Mouse (Mus musculus) spleen, postnatal 4 days (tissue): ENCODE data around the gene Pdlim7.

Experiments
- DNase-seq, 2 experiments: peaks; one replicate each; pipeline ENCODE4 v3.0.0; 2022; ENCODE audit warnings: low spot score in 2 of 2

Pdlim7 gene

GRCm38 (mm10) chr13:55513111-55513748, at the start of gene Pdlim7:
Gene Pdlim7 (minus strand): TSS chr13:55513676.
- peak; percentile 88 to 94 for DNase-seq

GRCm38 (mm10) chr13:55557499-55557898, 44.0 kb upstream of the Pdlim7 start:
- DNase-seq = no peak

- no peak for DNase-seq
Measured at GRCm38 (mm10) chr13:55555921-55556320, 42.4 kb upstream of the Pdlim7 start.

- DNase-seq = no peak
Measured at GRCm38 (mm10) chr13:55549061-55549460, 35.6 kb upstream of the Pdlim7 start.

GRCm38 (mm10) chr13:55548426-55548825, 35.0 kb upstream of the Pdlim7 start:
- no peak for DNase-seq

- DNase-seq = no peak
Measured at GRCm38 (mm10) chr13:55547916-55548315, 34.4 kb upstream of the Pdlim7 start.

- DNase-seq = peak in 1 of 2 experiments; percentile 67
Measured at GRCm38 (mm10) chr13:55544792-55545191, 31.3 kb upstream of the Pdlim7 start.

GRCm38 (mm10) chr13:55543447-55543846, 30.0 kb upstream of the Pdlim7 start:
- no peak for DNase-seq

GRCm38 (mm10) chr13:55542891-55543290, 29.4 kb upstream of the Pdlim7 start:
- DNase-seq = no peak

- no peak for DNase-seq
Measured at GRCm38 (mm10) chr13:55540933-55541332, 27.5 kb upstream of the Pdlim7 start.

- DNase-seq = peak; percentile 98
Measured at GRCm38 (mm10) chr13:55536194-55537175, 23.0 kb upstream of the Pdlim7 start, which contains the start of gene Ddx41. Gene Ddx41 (minus strand): TSS chr13:55536658.

- peak in 1 of 2 experiments; percentile 67 for DNase-seq
Measured at GRCm38 (mm10) chr13:55535796-55536193, 22.3 kb upstream of the Pdlim7 start.

- no peak for DNase-seq
Measured at GRCm38 (mm10) chr13:55535191-55535590, 21.7 kb upstream of the Pdlim7 start.

- DNase-seq = peak; percentile 70 to 79
Measured at GRCm38 (mm10) chr13:55529198-55529915, 15.9 kb upstream of the Pdlim7 start, which contains the start of gene Dok3. Gene Dok3 (minus strand): TSS chr13:55529296.

- peak; percentile 65 to 81 for DNase-seq
Measured at GRCm38 (mm10) chr13:55527834-55528772, 14.6 kb upstream of the Pdlim7 start.

- peak in 1 of 2 experiments; percentile 76 for DNase-seq
Measured at GRCm38 (mm10) chr13:55527212-55527611, 13.7 kb upstream of the Pdlim7 start.

GRCm38 (mm10) chr13:55525733-55526553, 12.5 kb upstream of the Pdlim7 start:
- DNase-seq = no peak

- DNase-seq = no peak
Measured at GRCm38 (mm10) chr13:55523951-55524600, 10.6 kb upstream of the Pdlim7 start.

GRCm38 (mm10) chr13:55523278-55523677, 9.8 kb upstream of the Pdlim7 start:
- peak in 1 of 2 experiments; percentile 46 for DNase-seq
